Mouse (Mus musculus): Measurements from ENCODE around the gene Fzd10. TPM values are rescaled to one million over a fixed set of nuclear protein-coding genes. Genes with fewer than 3 reads are reported as not detected.

Gene Fzd10
- polyA plus RNA-seq (2012; ENCODE audit: insufficient read depth, insufficient read length, low replicate concordance, missing spikeins), result not detected in 2 replicates

DNA sequence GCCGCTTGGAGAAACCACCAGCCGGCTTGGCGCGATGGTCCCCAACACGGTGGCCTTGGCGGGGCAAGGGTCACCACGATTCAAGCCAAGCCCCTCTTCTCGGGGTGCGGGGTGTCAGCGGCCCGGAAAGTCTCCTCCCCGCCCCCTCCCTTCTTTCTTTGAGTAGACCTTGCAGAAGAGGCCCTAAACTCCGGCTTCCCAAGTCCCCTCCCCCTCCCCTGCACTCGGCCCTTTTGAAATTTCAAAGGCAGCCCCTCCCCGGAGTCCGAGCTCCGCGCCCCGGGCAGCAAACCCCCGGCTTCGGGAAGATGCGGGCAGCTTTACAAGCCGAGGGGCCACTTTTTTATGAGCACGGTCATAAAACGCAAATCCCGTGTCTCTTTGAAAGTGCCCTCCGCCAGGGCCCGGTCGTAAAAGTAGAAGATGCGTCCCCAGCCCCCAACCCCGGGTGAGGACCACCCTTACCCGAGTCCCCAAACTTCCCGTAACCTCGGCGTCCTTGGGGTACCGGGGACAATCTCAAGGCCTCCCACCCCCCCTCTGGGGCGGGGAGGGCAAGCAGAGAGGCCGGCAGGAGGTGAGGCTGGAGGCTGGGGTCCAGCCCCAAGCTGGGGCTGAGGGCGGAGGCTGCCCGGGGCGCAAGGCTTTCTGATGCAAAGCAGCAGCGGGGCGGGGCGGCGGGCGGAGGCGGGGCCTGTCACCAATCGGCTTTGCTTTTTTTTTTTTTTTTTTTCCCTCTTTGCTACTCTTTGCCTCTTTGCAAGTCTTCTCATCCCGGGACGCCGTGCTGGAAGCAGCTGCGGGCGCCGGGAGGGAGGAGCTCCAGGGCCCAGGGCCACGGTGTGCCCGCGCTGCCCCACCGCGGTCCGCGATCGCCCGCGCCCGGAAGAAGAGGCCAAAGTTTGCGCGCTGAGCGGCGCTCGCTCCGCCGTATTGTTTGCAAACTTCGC, at the start of gene Fzd10:
Fzd10 (plus strand) TSS at position 773 of the 950 bp plus-strand sequence.
- H3K27ac ChIP-seq (ENCODE audit: insufficient read depth, low read depth, low read length), result no peak within 1 kb of the TSS

DNA sequence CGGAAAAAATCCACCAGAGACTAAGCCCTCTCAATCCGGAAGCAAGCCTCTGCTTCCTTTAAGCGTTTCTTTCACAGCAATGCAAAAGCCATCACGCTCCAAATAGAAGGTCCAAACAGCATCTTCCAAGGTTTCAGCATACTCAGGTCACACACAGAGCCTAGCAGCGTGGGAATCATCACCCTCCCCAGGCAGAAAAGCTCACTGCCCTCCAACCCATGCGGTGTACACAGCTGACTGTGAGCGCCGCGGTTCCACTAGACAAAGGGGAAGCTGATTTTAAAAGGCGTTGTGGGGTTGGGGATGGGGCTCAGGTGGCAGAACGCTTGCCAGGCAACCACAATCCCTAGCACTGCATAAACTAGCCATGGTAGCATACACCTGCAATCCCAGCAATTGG, 49.2 kb upstream of the Fzd10 start:
- no peak for TF ChIP-seq POLR2A (IDR thresholded peaks at IDR 0.05; ENCODE audit: insufficient read depth, low read depth, low read length)
- TF ChIP-seq CTCF (IDR thresholded peaks at IDR 0.05; ENCODE audit: insufficient read depth, low read depth, low read length), result no peak
- Histone ChIP-seq H3K4me3 (ENCODE audit: insufficient read depth, low read depth, low read length) (no peak overlapping the region), H3K4me1 (ENCODE audit: control insufficient read depth, insufficient read depth, low read length) (peaks cover 12% of the 10 kb centered on the region), H3K27ac (ENCODE audit: insufficient read depth, low read depth, low read length) (no peak overlapping the region)
- 5% methylated on average over 11 of the region's 11 CpGs for WGBS

More for the DNA sequence above, at the start of gene Fzd10:
- peaks cover 33% of the 10 kb centered on the region for H3K4me1 ChIP-seq (ENCODE audit: control insufficient read depth, insufficient read depth, low read length)
- H3K4me3 ChIP-seq (ENCODE audit: insufficient read depth, low read depth, low read length), result peak within 1 kb of the TSS; percentile 44
- no peak for TF ChIP-seq CTCF (IDR thresholded peaks at IDR 0.05; ENCODE audit: insufficient read depth, low read depth, low read length)
- TF ChIP-seq POLR2A (IDR thresholded peaks at IDR 0.05; ENCODE audit: insufficient read depth, low read depth, low read length), result no peak
- WGBS, result 1% methylated on average over 73 of the region's 73 CpGs

DNA sequence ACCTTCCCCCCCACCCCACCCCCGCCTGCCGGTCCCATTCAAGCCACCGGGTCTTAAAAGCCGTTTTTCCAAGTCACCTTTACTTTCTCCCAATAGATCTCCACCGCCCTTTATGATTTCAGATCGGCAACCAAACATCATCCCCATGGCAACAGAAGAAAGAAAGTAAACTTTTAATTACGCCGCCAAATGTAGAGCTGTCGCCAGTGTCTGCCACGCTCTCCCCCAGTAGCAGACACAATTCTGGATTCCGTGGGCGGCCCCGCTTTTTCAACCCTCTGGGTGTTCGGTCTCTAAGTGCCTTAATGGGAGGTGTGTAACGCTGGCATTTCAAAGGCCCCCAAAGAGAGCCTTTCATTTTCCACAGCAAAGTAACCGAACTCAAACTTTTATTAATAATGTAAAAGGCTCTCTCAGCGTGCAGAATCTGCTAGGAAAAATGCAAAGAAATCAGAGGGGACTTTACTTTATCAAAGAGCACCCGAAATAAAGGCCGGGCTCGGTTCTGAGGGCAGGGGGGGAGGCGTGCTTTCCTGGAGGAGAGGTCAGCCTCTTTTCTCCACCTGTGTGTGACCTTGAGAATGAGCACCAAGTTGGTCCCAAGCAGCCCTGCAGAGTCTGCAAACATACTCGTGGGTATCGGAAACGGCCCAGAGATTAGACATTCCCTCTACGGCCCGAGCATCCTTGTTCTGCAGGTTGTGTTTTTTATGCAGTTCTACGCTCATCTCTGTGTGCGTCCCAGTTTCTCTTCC, 48.3 kb upstream of the Fzd10 start:
- Histone ChIP-seq H3K4me1 (ENCODE audit: control insufficient read depth, insufficient read depth, low read length) (peaks cover 12% of the 10 kb centered on the region), H3K4me3 (ENCODE audit: insufficient read depth, low read depth, low read length) (peak overlapping the region; percentile 3; the same call in 1 of the 2 replicates), H3K27ac (ENCODE audit: insufficient read depth, low read depth, low read length) (no peak overlapping the region)
- 7% methylated on average over 28 of the region's 28 CpGs for WGBS
- TF ChIP-seq POLR2A (IDR thresholded peaks at IDR 0.05; ENCODE audit: insufficient read depth, low read depth, low read length), result no peak
- TF ChIP-seq CTCF (IDR thresholded peaks at IDR 0.05; ENCODE audit: insufficient read depth, low read depth, low read length), result no peak

DNA sequence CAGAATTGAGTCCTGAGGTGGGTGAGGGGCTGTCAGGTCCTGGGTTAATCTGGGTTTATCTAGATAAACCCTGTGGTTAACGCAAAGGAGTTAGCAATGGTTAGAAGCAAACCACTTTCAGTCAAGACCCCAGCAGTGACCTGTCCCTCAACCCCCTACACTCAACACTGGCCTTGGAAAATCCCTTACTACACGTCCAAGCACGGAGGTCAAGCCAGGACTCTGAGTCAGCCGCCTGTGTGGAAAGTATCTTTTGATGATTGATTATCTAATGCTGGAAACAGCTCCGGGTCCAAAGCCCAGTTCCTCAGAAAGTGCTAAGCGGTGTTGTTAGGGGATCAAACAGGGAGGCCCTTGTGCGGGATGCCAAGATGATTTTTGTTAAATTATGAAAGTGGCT, 42.5 kb upstream of the Fzd10 start:
- TF ChIP-seq POLR2A (IDR thresholded peaks at IDR 0.05; ENCODE audit: insufficient read depth, low read depth, low read length) (no peak), CTCF (IDR thresholded peaks at IDR 0.05; ENCODE audit: insufficient read depth, low read depth, low read length) (no peak)
- WGBS, result 60% methylated on average over 7 of the region's 7 CpGs
- H3K27ac ChIP-seq (ENCODE audit: insufficient read depth, low read depth, low read length), result no peak overlapping the region

DNA sequence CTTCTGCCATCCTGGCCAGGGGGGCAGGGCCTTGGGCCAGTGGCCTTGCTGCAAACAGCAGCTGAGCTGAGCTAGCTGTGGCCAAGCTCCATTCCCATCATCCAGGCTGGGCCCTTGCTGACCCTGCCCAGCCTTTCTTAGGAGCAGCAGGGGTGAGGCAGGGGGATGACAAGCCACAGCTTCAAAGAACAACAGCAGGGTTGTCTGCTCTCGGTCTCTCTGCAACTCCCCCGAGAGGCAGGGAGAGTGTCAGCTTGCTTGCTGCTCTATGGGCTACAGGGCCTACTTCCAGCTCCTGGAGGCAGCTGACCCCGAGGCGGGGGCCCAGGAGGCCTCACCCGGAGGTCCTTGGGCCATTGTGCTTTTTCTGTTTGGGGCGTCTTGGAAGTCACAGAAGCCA, 33.3 kb upstream of the Fzd10 start:
- WGBS, result 41% methylated on average over 6 of the region's 6 CpGs
- Histone ChIP-seq H3K4me3 (ENCODE audit: insufficient read depth, low read depth, low read length) (no peak overlapping the region), H3K27ac (ENCODE audit: insufficient read depth, low read depth, low read length) (no peak overlapping the region), H3K4me1 (ENCODE audit: control insufficient read depth, insufficient read depth, low read length) (no peaks in the 10 kb centered on the region)
- TF ChIP-seq POLR2A (IDR thresholded peaks at IDR 0.05; ENCODE audit: insufficient read depth, low read depth, low read length), result no peak

More for the DNA sequence above, 42.5 kb upstream of the Fzd10 start:
- Histone ChIP-seq H3K4me1 (ENCODE audit: control insufficient read depth, insufficient read depth, low read length) (no peaks in the 10 kb centered on the region), H3K4me3 (ENCODE audit: insufficient read depth, low read depth, low read length) (no peak overlapping the region)

DNA sequence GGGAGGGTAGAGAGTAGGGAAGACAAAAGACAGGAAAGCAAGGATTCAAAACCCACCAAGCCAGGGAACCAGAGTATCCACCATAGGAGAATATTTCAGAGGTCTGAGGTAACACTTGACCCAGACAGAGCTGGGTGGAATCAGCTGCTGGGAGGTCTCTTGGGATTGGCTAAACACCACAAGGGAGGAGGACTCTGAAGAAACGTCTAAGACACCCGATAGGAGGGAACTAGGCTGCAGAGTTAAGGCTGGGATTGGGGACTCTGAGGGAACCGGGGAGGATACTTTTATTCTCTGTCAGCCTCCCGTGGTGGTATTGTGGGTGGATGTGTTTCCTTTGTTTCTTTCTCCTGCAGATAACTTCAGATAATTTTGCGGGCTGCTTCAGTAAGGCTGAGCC, 31.7 kb upstream of the Fzd10 start:
- 8% methylated on average over 5 of the region's 5 CpGs for WGBS
- TF ChIP-seq CTCF (IDR thresholded peaks at IDR 0.05; ENCODE audit: insufficient read depth, low read depth, low read length), result no peak
- no peak for TF ChIP-seq POLR2A (IDR thresholded peaks at IDR 0.05; ENCODE audit: insufficient read depth, low read depth, low read length)
- Histone ChIP-seq H3K4me3 (ENCODE audit: insufficient read depth, low read depth, low read length) (no peak overlapping the region), H3K4me1 (ENCODE audit: control insufficient read depth, insufficient read depth, low read length) (no peaks in the 10 kb centered on the region), H3K27ac (ENCODE audit: insufficient read depth, low read depth, low read length) (no peak overlapping the region)

DNA sequence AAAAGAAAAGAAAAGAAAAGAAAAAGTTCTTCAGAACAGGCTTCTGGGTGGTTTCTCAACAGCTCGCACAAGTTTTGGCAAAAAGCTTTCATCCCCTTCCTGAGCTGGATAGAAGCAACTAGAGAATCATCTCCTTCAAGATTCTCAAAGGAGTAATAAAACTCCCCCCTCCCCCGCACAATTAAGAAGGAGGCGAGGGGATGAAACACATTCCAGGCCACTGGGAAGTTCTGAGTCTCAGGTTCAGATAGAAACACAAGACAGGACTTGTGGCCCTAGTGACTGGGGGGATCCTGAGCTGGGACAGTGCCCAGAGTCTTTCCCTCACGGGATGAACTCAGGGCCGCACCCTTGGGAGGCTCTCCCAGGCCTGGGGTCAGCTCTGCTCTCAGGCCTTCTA, 30.6 kb upstream of the Fzd10 start:
- H3K4me1 ChIP-seq (ENCODE audit: control insufficient read depth, insufficient read depth, low read length), result no peaks in the 10 kb centered on the region
- H3K27ac ChIP-seq (ENCODE audit: insufficient read depth, low read depth, low read length), result no peak overlapping the region
- H3K4me3 ChIP-seq (ENCODE audit: insufficient read depth, low read depth, low read length), result no peak overlapping the region
- no peak for TF ChIP-seq POLR2A (IDR thresholded peaks at IDR 0.05; ENCODE audit: insufficient read depth, low read depth, low read length)
- no peak for TF ChIP-seq CTCF (IDR thresholded peaks at IDR 0.05; ENCODE audit: insufficient read depth, low read depth, low read length)
- WGBS, result 66% methylated on average over 5 of the region's 5 CpGs

DNA sequence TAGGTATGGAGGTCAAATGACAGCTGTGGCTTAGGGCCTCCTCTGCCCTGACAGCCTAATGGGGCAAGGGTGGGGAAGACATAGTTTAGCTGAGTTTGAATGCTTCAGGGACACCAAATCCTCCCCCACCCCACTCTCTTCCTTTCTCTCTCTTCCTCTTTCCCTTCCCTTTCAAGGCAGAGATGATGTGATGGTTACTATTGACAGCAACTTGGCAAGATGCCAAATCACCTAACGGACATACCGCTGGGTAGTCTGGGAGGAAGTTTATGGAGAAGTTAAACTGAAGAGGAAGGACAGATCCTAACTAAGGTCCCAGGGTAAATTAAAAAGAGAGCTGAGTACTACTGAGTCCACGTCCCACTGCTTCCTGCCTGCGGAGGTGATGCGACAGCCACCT, 29.8 kb upstream of the Fzd10 start:
- no peak overlapping the region for H3K27ac ChIP-seq (ENCODE audit: insufficient read depth, low read depth, low read length)
- WGBS, result 83% methylated on average over 5 of the region's 5 CpGs
- H3K4me1 ChIP-seq (ENCODE audit: control insufficient read depth, insufficient read depth, low read length), result no peaks in the 10 kb centered on the region
- no peak for TF ChIP-seq CTCF (IDR thresholded peaks at IDR 0.05; ENCODE audit: insufficient read depth, low read depth, low read length)
- no peak for TF ChIP-seq POLR2A (IDR thresholded peaks at IDR 0.05; ENCODE audit: insufficient read depth, low read depth, low read length)
- no peak overlapping the region for H3K4me3 ChIP-seq (ENCODE audit: insufficient read depth, low read depth, low read length)

DNA sequence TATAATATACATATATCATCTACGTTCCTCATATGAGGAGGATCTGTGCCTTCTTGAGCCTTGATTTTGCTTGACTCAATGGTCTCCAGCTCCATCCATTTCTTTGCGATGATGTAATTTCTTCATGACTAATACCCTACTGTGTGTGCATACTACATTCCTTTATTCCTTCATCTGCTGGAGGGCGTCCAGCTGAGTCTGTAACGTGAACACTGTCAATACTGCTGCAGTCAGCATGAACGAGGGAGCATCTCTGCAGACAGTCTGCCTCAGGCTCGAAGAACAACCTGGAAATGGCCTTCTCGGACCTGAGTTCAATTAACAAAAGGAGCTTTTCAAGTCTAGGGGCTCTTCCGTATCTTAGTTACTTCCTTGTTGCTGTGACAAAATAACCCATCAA, 28.9 kb upstream of the Fzd10 start:
- Histone ChIP-seq H3K4me3 (ENCODE audit: insufficient read depth, low read depth, low read length) (no peak overlapping the region), H3K27ac (ENCODE audit: insufficient read depth, low read depth, low read length) (no peak overlapping the region), H3K4me1 (ENCODE audit: control insufficient read depth, insufficient read depth, low read length) (no peaks in the 10 kb centered on the region)
- TF ChIP-seq CTCF (IDR thresholded peaks at IDR 0.05; ENCODE audit: insufficient read depth, low read depth, low read length) (no peak), POLR2A (IDR thresholded peaks at IDR 0.05; ENCODE audit: insufficient read depth, low read depth, low read length) (no peak)
- 67% methylated on average over 8 of the region's 8 CpGs for WGBS
